Comparison of ENCODE assay signal across 9 mouse cellular contexts in genomic region chr11:93531029-93531680, GRCm38 (mm10).
DNase-seq lines count a peak whose midpoint lies in the region; ATAC-seq lines count a peak whose summit lies in the region.
"Had no signal": no experiment of that assay in that cellular context is flagged by ENCODE, and none has a peak within 500 bp of the region (broad histone marks: within the 10 kb centered on the region; RNA-seq: fewer than 3 reads in every experiment).

No protein-coding gene starts in this region.

- no peaks in the 10 kb centered on the region for H3K27me3 ChIP-seq in forebrain, embryonic 12.5 days
- H3K27me3 ChIP-seq: midbrain, embryonic 12.5 days had no signal

- no peak overlapping the region for H3K27ac ChIP-seq in forebrain, embryonic 12.5 days
- H3K27ac ChIP-seq: midbrain, embryonic 12.5 days had no signal

- no peaks in the 10 kb centered on the region for H3K4me1 ChIP-seq in forebrain, embryonic 12.5 days
- H3K4me1 ChIP-seq: midbrain, embryonic 12.5 days had no signal

- 72% methylated on average over 7 of the region's 7 CpGs for WGBS in forebrain, embryonic 12.5 days

- no peak overlapping the region for H3K4me2 ChIP-seq in forebrain, embryonic 12.5 days
- H3K4me2 ChIP-seq: midbrain, embryonic 12.5 days had no signal

- no peak overlapping the region for H3K4me3 ChIP-seq in forebrain, embryonic 12.5 days (replicated peaks)
- H3K4me3 ChIP-seq: midbrain, embryonic 12.5 days had no signal

- no peak overlapping the region for H3K9ac ChIP-seq in forebrain, embryonic 12.5 days
- H3K9ac ChIP-seq: midbrain, embryonic 12.5 days had no signal

- no peak for ATAC-seq in forebrain, embryonic 12.5 days (ENCODE audit: low FRiP score)

- no peaks in the 10 kb centered on the region for H3K9me3 ChIP-seq in forebrain, embryonic 12.5 days
- H3K9me3 ChIP-seq: midbrain, embryonic 12.5 days had no signal

- no peaks in the 10 kb centered on the region for H3K36me3 ChIP-seq in forebrain, embryonic 12.5 days (replicated peaks)
- H3K36me3 ChIP-seq: midbrain, embryonic 12.5 days had no signal

- peak; percentile 15 for DNase-seq in layer of hippocampus, adult 9-11 months
- DNase-seq in layer of hippocampus, adult 11-12 months (ENCODE audit: low spot score), result no peak
- peak; percentile 85 for DNase-seq in adrenal gland, adult 8-10 months
- peak; percentile 55 for DNase-seq in fibroblast of lung, adult 2 months (ENCODE audit: low read depth)
- peak; percentile 81 for DNase-seq in heart, postnatal 4 days
- peak; percentile 21 for DNase-seq in lung, postnatal 25 days (ENCODE audit: low spot score)
- DNase-seq in retina, embryonic 14.5 days (ENCODE audit: low spot score), result no peak

Comparison
In these comparisons a context has a peak if more than half of its experiments do, and no peak if none do; other contexts are left out.
1. DNase-seq: peak in layer of hippocampus, adult 9-11 months (single experiment), adrenal gland, adult 8-10 months (single experiment), fibroblast of lung, adult 2 months (single experiment), heart, postnatal 4 days (single experiment) and lung, postnatal 25 days (single experiment); none in layer of hippocampus, adult 11-12 months (single experiment) and retina, embryonic 14.5 days (single experiment).